Mouse (Mus musculus) erythroblast, embryonic 14.5 days (primary cell): ENCODE data around the gene Sept5. TPM values are rescaled to one million over a fixed set of nuclear protein-coding genes. Genes with fewer than 3 reads are reported as not detected.

Source experiments
- H3K27me3 ChIP-seq: 2 replicates; pipeline ENCODE4 v1.6.1; 2012; ENCODE audit warnings: inconsistent platforms; ENCODE audit not compliant: control insufficient read depth
- H3K36me3 ChIP-seq: 2 replicates; pipeline ENCODE4 v1.6.1; 2012; ENCODE audit warnings: mild to moderate bottlenecking, inconsistent platforms; ENCODE audit not compliant: control insufficient read depth
- H3K4me1 ChIP-seq: 2 replicates; pipeline ENCODE4 v1.6.1; 2012; ENCODE audit warnings: inconsistent platforms; ENCODE audit not compliant: control insufficient read depth
- H3K4me3 ChIP-seq: replicated peaks from 2 replicates; pipeline ENCODE3; 2012; ENCODE audit warnings: moderate library complexity, mild to moderate bottlenecking, inconsistent platforms
- H3K9me3 ChIP-seq: 2 replicates; pipeline ENCODE4 v1.6.1; 2012; ENCODE audit warnings: low read length, inconsistent platforms, mixed read lengths; ENCODE audit not compliant: control insufficient read depth
- GATA1 ChIP-seq: IDR thresholded peaks from 2 replicates; pipeline ENCODE4 v1.6.1; 2012; ENCODE audit warnings: low read length, inconsistent platforms, mixed read lengths
- TAL1 ChIP-seq: IDR thresholded peaks from 3 replicates; pipeline ENCODE4 v1.6.1; 2012; ENCODE audit warnings: low read length, inconsistent platforms, mixed read lengths
- polyA plus RNA-seq: library from polyadenylated mRNA; stranded (reverse); fragments of >175 nt; gene quantifications from 2 replicates; pipeline ENCODE4 v1.2.3, GENCODE M21; 2012

The Sept5 gene
- polyA plus RNA-seq, 1 experiment, result not detected

DNA sequence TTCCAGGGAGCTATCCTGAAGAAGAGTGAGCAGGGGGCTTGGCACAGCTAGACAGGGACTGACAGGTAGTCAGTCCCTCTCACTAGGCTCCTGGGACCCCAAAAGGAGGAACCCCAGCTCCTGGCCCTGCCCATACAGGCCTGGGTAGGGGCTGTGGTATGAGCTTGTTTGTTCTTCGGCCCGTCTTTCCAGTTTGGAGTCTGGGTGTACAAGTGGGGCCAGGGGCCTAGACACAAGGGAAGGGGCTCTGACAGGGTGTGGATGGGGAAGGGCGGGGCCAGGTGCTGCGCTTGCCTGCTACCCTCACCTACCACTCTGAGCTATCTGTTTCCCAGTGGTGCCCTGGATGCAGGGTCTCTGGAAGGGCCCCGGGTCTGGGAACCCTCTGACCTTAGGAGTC lies 24.0 kb downstream of the Sept5 start:
- no peak overlapping the region for H3K4me3 ChIP-seq
- no peaks in the 10 kb centered on the region for H3K4me1 ChIP-seq
- no peaks in the 10 kb centered on the region for H3K9me3 ChIP-seq
- no peak for TF ChIP-seq TAL1
- no peak for TF ChIP-seq GATA1
- peaks cover 27% of the 10 kb centered on the region for H3K27me3 ChIP-seq
- H3K36me3 ChIP-seq, result no peaks in the 10 kb centered on the region

DNA sequence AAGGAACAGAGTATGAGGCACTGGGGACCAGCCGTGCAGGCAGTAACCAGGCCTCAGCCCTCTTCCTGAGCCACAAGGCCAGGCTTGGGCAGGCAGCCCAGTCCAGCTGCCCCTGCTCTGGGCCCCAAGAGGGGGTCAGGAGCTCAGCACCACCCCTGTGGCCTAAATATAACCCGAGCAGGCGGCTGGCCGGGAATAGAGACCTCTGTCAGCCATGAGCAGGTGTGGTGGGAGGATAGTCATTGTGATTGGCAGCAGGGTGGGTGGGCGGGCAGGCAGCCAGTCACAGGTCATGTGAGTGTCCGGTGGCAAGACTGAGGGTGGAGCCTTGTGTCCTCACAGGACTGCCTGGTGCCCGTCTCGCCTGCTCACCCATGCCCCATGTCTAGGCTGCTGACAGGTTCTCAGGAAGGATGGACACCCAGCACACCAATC lies 25.5 kb downstream of the Sept5 start:
- no peak for TF ChIP-seq TAL1
- no peak for TF ChIP-seq GATA1
- Histone ChIP-seq H3K27me3 (peaks cover 20% of the 10 kb centered on the region), H3K4me3 (no peak overlapping the region), H3K36me3 (no peaks in the 10 kb centered on the region), H3K4me1 (no peaks in the 10 kb centered on the region), H3K9me3 (no peaks in the 10 kb centered on the region)

DNA sequence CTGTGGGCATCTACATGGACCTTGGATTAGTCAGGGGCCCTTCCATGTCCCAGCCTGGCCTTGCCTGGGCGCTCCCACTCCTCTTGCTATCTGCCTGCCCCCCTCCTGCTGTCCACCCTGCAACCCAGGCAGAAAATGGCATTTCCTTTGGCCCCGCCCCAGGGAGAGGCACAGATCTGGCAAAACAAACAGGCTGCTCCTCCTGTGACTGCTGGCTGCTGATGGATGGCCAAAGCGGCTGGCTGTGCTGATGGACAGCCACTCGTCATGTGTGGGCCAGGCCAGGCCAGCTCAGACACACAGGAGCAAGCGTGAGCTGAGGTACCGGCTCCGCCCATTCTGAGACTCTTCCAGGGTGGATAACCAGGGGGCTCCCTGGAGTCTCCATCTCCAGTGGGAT lies 28.3 kb downstream of the Sept5 start:
- no peaks in the 10 kb centered on the region for H3K4me1 ChIP-seq
- no peak overlapping the region for H3K4me3 ChIP-seq
- TF ChIP-seq TAL1, result no peak
- no peak for TF ChIP-seq GATA1
- no peaks in the 10 kb centered on the region for H3K9me3 ChIP-seq
- H3K27me3 ChIP-seq, result peaks cover 8% of the 10 kb centered on the region
- H3K36me3 ChIP-seq, result no peaks in the 10 kb centered on the region

DNA sequence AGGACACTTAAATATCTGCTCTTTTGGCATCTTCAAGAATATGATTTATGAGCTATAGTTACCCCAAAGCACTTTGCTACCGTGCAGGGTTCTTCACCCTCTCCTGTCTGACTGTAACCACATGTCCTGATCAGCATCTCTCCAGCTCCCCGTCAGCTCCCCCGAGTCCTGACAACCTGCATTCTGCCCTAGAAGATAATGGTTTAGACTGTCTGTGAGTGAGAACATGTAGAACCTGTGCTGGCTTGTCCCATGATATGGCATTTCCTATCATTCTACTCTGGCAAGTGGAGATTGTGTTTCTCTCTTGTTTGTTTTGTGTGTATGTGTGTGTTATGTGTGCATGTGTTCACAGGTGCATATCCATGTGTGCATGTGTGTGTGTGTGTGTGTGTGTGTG lies 31.7 kb downstream of the Sept5 start:
- Histone ChIP-seq H3K36me3 (no peaks in the 10 kb centered on the region), H3K4me1 (no peaks in the 10 kb centered on the region), H3K27me3 (peaks cover 28% of the 10 kb centered on the region), H3K9me3 (no peaks in the 10 kb centered on the region), H3K4me3 (no peak overlapping the region)
- TF ChIP-seq TAL1, result no peak
- no peak for TF ChIP-seq GATA1

DNA sequence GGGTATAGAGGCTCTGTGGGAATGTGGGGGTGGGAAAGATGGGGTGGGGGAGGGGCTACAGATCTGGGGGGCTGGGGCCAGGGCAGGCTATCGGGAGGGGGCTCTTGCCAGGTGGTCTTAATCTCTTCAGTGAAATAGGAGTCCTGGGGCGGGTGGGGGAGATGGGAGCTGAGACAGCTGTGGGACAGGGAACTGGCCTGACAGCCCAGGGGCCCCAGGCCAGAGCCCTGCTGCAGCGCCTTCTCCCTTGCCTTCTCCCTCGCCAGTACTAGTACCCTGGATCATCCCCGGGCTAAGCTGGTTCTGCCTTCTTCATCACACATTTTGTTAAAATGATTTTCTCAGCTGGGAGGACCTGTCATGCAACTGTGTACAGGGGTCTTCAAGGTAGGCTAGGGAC lies 33.5 kb downstream of the Sept5 start:
- Histone ChIP-seq H3K27me3 (peaks cover 44% of the 10 kb centered on the region), H3K9me3 (no peaks in the 10 kb centered on the region), H3K4me3 (no peak overlapping the region), H3K4me1 (no peaks in the 10 kb centered on the region), H3K36me3 (no peaks in the 10 kb centered on the region)
- TF ChIP-seq GATA1 (no peak), TAL1 (no peak)

DNA sequence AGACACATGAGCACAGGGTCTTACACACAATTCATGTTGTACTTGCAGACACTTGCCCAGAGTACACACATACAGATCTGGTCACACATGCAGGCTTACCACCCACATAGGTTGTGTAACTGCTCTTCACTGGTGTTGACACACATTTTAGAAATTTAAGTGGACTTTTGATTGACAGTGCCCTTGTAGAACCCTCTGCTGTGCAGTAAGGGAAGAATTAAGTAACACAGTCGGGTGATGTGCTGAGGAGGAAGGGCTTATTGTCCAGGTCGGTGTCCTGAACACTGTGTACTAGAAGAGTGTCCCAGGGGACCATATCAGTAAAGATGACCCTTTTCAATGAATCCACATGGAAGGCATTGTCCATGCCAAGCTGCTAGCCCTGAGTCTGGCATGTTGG lies 35.8 kb downstream of the Sept5 start:
- Histone ChIP-seq H3K4me1 (peaks cover 1% of the 10 kb centered on the region; the same call in 1 of the 2 replicates), H3K27me3 (peaks cover 67% of the 10 kb centered on the region), H3K36me3 (no peaks in the 10 kb centered on the region), H3K4me3 (no peak overlapping the region), H3K9me3 (peaks cover 2% of the 10 kb centered on the region; the same call in 1 of the 2 replicates)
- TF ChIP-seq GATA1 (no peak), TAL1 (no peak)

DNA sequence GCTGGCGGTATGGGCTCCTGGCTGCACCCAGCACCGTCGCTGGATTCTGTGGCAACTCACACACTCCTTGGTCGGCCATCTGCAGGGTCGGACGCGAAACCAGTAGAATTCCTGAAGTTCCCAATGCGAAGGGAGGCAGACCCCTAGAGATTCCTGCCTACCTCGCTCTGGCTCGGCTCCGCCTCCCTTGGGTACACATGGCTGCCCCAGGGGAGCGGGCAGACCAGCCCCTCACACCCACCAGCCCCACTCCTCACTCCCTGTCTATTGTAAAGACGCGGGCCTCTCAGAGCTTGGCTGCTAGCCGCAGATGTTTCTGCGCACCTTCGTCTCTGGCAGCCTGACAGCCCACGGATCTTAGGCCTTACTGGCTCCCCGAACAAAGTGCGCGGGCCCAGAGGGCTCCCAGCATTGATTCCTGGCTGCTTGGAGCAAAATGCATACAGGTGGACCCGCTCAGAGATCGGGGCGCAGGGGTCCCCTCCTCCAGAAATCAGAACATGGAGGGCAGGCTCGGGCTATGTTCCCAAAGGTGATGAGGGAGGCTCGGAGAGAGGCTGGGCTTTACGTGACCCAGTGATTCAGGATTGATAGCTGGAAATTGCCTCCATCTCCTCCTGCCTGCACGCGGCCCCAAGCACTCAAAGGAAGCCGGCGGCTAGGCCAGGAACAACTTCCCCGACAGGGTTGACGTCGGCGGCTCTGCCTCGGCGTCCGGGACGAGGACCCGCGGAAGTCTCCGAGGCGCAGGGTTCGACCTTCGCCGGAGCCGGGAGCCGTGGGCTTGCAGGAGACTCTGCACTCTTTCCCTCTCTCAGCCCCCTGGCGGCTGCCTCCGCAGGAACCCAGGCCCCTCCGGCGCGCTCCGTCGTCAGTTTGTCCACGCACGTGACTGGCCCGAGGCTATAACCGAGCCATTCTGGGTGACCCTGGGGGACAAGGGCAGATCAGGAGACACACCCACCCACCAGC lies 38.4 kb downstream of the Sept5 start:
- peaks cover 85% of the 10 kb centered on the region for H3K27me3 ChIP-seq
- H3K36me3 ChIP-seq, result no peaks in the 10 kb centered on the region
- peaks cover 5% of the 10 kb centered on the region; the same call in 1 of the 2 replicates for H3K9me3 ChIP-seq
- no peak overlapping the region for H3K4me3 ChIP-seq
- peaks cover 1% of the 10 kb centered on the region; the same call in 1 of the 2 replicates for H3K4me1 ChIP-seq
- TF ChIP-seq GATA1 (no peak), TAL1 (no peak)

DNA sequence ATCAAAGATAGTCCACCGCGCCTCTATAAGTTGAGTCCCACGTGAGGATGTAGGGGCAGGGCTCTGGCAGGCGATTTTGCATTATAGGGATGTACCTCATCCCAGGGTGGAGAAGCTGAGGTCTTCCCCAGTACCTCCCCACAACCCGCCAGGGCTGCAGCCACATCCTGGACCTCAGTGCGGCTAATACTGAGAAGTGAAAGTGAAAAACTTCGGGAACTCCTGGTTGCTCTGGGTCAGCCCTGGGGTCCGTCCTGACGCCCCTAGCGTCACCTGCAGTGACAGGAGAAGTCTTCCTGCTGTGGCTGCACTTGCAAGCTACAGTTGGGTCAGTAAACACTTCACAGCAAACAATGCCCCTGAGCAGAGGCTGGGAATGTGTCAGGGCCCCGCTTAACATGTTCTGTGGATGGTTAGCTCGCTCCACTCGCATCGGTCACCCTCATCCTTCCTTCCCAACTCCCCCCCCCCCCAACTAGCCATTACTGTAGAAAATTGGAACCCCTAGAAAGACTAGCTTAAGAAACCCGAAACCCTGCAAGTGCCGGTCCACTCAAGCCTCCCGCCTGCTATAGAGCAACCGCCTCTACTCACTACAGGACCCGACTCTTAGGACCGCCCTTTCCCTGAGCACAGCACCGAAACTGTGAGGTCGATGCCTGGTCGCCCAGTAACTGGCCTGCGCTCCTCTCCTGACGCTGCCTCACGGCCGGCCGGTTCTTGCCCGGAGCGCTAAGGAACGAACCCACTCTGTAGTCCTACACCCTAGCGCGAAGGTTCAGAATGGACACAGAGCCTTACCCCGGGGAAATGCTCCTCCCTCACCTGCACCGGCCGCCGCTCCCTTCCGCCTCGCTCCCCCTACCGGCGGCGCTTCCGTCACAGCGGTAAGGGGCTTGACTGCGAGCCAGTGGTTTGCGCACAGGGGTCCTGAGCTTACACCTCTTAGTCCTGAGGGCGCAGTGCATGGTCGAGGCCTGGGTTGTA lies 39.7 kb downstream of the Sept5 start, which contains the start of gene Tbx1:
TSS of gene Tbx1 (minus strand) at position 868 of the 987 bp plus-strand sequence.
- H3K27me3 ChIP-seq, result peaks cover 94% of the 10 kb centered on the region
- no peak for TF ChIP-seq TAL1
- TF ChIP-seq GATA1, result no peak
- peaks cover 1% of the 10 kb centered on the region; the same call in 1 of the 2 replicates for H3K4me1 ChIP-seq
- no peak within 1 kb of the TSS for H3K4me3 ChIP-seq
- no peaks in the 10 kb centered on the region for H3K36me3 ChIP-seq
- H3K9me3 ChIP-seq, result peaks cover 7% of the 10 kb centered on the region; the same call in 1 of the 2 replicates
